Mouse (Mus musculus): ENCODE results near the gene Cdt1. TPM values are rescaled to one million over a fixed set of nuclear protein-coding genes. Genes with fewer than 3 reads are reported as not detected.
"Not testable (repeated sequence)": the region's sequence is repeated elsewhere in the genome, so short reads cannot be mapped to it uniquely, and the experiment has no call there.

Cdt1 gene
- polyA plus RNA-seq, 1 experiment from 2014 or later = 59.6 TPM

DNA sequence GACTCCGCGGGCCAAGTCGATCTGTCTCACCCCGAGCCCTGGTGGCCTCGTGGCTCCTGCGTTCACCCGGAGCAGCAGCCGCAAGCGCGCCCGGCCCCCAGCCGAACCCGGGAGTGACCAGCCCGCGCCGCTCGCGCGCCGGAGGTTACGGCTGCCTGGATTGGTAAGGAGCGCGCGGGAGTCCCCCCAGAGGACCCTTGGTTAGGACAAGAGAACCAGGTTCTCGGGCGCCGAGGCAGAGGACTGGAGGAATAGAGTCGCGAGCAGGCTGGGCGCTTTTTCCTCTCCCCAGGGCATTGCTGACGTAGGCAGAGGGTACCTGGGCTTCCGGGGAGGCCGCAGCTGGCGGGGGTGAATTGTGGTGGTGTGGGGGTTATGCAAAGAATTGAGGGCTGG, 292 bp downstream of the Cdt1 start:
- WGBS = under 1% methylated on average over 34 of the region's 34 CpGs
- peaks cover 24% of the 10 kb centered on the region for H3K36me3 ChIP-seq (ENCODE audit: control insufficient read depth, insufficient read depth, low read length)
- H3K4me1 ChIP-seq (replicated peaks; ENCODE audit: control insufficient read depth, insufficient read depth, low read length) = peaks cover 17% of the 10 kb centered on the region; the same call in 1 of the 2 replicates
- no peaks in the 10 kb centered on the region for H3K9me3 ChIP-seq (ENCODE audit: control insufficient read depth, low read length)
- no peaks in the 10 kb centered on the region for H3K27me3 ChIP-seq (ENCODE audit: control insufficient read depth, insufficient read depth, low read length)
- DNase-seq (ENCODE audit: low spot score) = no peak
- H3K9ac ChIP-seq (ENCODE audit: low read length) = peak overlapping the region; percentile 94
- H3K27ac ChIP-seq (ENCODE audit: low read depth, low read length) = peak overlapping the region; percentile 85
- peak overlapping the region; percentile 83 for H3K4me3 ChIP-seq (ENCODE audit: low read depth, low read length)
- ATAC-seq (replicated peaks; ENCODE audit: low FRiP score) = peak; percentile 60
- peak overlapping the region; percentile 88 for H3K4me2 ChIP-seq (ENCODE audit: low read depth, low read length, severe bottlenecking)

DNA sequence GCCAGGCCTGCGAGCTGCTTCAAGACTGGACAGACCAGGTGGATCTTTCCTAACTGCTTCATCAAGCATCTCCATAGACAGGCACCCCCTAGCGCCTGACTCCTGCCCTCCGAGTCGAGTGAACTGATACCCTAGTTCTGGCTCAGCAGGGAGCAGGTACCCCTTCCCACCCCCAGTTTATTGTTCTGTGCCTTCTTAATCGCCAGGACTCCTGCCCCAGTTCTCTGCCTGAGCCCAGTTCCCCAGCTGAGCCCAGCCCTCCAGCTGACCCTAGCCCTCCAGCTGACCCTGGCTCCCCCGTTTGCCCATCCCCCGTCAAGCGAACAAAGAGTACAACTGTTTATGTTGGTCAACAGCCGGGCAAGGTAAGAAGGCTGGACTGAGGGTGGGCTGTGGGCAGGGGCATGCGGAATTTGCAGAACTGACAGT, 1.1 kb downstream of the Cdt1 start:
- no peak overlapping the region for H3K27ac ChIP-seq (ENCODE audit: low read depth, low read length)

DNA sequence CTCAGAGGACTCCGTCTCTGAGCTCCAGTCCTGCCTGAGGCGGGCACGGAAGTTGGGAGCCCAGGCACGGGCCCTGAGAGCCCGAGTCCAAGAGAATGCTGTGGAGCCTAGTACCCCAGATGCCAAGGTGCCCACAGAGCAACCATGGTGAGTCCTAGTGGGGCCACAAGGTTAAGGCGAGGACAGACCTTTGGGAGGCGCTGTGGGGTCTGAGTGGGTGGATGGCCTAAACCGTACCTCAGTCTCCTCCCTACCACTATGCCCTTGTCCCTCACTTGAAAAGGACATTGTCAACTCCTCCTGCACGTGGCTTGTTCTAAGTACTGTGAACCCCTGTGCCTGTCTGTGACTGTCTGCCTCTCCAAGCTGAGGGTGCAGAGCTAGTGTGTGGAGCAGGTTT, 1.5 kb downstream of the Cdt1 start:
- Histone ChIP-seq H3K27me3 (ENCODE audit: control insufficient read depth, insufficient read depth, low read length) (no peaks in the 10 kb centered on the region), H3K9me3 (ENCODE audit: control insufficient read depth, low read length) (no peaks in the 10 kb centered on the region), H3K4me3 (ENCODE audit: low read depth, low read length) (peak overlapping the region; percentile 83), H3K4me1 (replicated peaks; ENCODE audit: control insufficient read depth, insufficient read depth, low read length) (peaks cover 17% of the 10 kb centered on the region; the same call in 1 of the 2 replicates), H3K4me2 (ENCODE audit: low read depth, low read length, severe bottlenecking) (peak overlapping the region; percentile 88), H3K27ac (ENCODE audit: low read depth, low read length) (no peak overlapping the region), H3K36me3 (ENCODE audit: control insufficient read depth, insufficient read depth, low read length) (peaks cover 24% of the 10 kb centered on the region), H3K9ac (ENCODE audit: low read length) (peak overlapping the region; percentile 94)
- WGBS = 67% methylated on average over 9 of the region's 9 CpGs
- DNase-seq (ENCODE audit: low spot score) (no peak), ATAC-seq (replicated peaks; ENCODE audit: low FRiP score) (no peak)

More for the DNA sequence above, 1.1 kb downstream of the Cdt1 start:
- DNase-seq (ENCODE audit: low spot score) (no peak), ATAC-seq (replicated peaks; ENCODE audit: low FRiP score) (no peak)
- H3K27me3 ChIP-seq (ENCODE audit: control insufficient read depth, insufficient read depth, low read length) = no peaks in the 10 kb centered on the region
- peaks cover 24% of the 10 kb centered on the region for H3K36me3 ChIP-seq (ENCODE audit: control insufficient read depth, insufficient read depth, low read length)
- H3K4me1 ChIP-seq (replicated peaks; ENCODE audit: control insufficient read depth, insufficient read depth, low read length) = peaks cover 17% of the 10 kb centered on the region; the same call in 1 of the 2 replicates
- H3K4me3 ChIP-seq (ENCODE audit: low read depth, low read length) = peak overlapping the region; percentile 83
- 8% methylated on average over 10 of the region's 10 CpGs for WGBS
- peak overlapping the region; percentile 94 for H3K9ac ChIP-seq (ENCODE audit: low read length)
- H3K9me3 ChIP-seq (ENCODE audit: control insufficient read depth, low read length) = no peaks in the 10 kb centered on the region
- H3K4me2 ChIP-seq (ENCODE audit: low read depth, low read length, severe bottlenecking) = peak overlapping the region; percentile 88

DNA sequence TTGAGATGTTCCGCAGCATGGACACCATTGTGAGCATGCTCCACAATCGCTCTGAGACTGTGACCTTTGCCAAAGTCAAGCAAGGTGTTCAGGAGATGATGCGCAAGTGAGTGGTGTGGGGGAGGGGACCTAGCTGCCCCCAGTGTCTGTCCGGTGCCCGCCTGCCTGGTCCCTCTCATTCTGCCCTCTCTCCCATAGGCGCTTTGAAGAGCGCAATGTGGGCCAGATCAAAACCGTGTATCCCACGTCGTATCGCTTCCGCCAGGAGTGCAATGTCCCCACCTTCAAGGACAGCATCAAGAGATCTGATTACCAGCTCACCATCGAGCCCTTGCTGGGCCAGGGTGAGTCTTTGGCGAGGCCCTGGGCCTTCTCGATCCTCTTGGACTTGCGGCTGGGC, 2.2 kb downstream of the Cdt1 start:
- Histone ChIP-seq H3K9me3 (ENCODE audit: control insufficient read depth, low read length) (no peaks in the 10 kb centered on the region), H3K9ac (ENCODE audit: low read length) (no peak overlapping the region), H3K36me3 (ENCODE audit: control insufficient read depth, insufficient read depth, low read length) (peaks cover 24% of the 10 kb centered on the region), H3K27ac (ENCODE audit: low read depth, low read length) (no peak overlapping the region), H3K4me3 (ENCODE audit: low read depth, low read length) (no peak overlapping the region), H3K27me3 (ENCODE audit: control insufficient read depth, insufficient read depth, low read length) (no peaks in the 10 kb centered on the region), H3K4me2 (ENCODE audit: low read depth, low read length, severe bottlenecking) (0 out of 2 replicates have a peak overlapping the region, but pooled peaks have one; percentile 88), H3K4me1 (replicated peaks; ENCODE audit: control insufficient read depth, insufficient read depth, low read length) (peaks cover 20% of the 10 kb centered on the region; the same call in 1 of the 2 replicates)
- DNase-seq (ENCODE audit: low spot score) = no peak
- ATAC-seq (replicated peaks; ENCODE audit: low FRiP score) = no peak
- WGBS = 96% methylated on average over 16 of the region's 16 CpGs

DNA sequence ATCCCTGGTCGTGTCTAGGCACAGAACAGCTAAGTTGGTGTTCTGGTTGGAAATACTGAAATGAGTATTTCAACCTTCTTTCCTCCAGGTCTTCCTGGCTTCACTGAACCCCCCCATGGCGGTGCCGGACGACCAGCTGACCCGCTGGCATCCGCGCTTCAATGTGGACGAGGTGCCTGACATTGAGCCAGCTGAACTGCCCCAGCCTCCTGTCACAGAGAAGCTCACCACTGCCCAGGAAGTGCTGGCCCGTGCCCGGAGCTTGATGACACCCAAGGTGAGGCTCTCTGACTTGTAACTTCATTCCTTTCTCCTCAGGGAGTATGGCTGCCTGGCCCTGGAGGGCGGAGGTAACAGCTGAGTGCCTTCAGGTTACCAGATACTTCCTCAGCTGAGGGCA, 3.3 kb downstream of the Cdt1 start:
- no peak overlapping the region for H3K4me3 ChIP-seq (ENCODE audit: low read depth, low read length)
- no peak for DNase-seq (ENCODE audit: low spot score)
- no peaks in the 10 kb centered on the region for H3K9me3 ChIP-seq (ENCODE audit: control insufficient read depth, low read length)
- H3K4me2 ChIP-seq (ENCODE audit: low read depth, low read length, severe bottlenecking) = no peak overlapping the region
- ATAC-seq (replicated peaks; ENCODE audit: low FRiP score) = no peak
- H3K27me3 ChIP-seq (ENCODE audit: control insufficient read depth, insufficient read depth, low read length) = no peaks in the 10 kb centered on the region
- H3K36me3 ChIP-seq (ENCODE audit: control insufficient read depth, insufficient read depth, low read length) = peaks cover 24% of the 10 kb centered on the region
- peaks cover 26% of the 10 kb centered on the region; the same call in 1 of the 2 replicates for H3K4me1 ChIP-seq (replicated peaks; ENCODE audit: control insufficient read depth, insufficient read depth, low read length)
- no peak overlapping the region for H3K27ac ChIP-seq (ENCODE audit: low read depth, low read length)
- no peak overlapping the region for H3K9ac ChIP-seq (ENCODE audit: low read length)
- 93% methylated on average over 11 of the region's 11 CpGs for WGBS

DNA sequence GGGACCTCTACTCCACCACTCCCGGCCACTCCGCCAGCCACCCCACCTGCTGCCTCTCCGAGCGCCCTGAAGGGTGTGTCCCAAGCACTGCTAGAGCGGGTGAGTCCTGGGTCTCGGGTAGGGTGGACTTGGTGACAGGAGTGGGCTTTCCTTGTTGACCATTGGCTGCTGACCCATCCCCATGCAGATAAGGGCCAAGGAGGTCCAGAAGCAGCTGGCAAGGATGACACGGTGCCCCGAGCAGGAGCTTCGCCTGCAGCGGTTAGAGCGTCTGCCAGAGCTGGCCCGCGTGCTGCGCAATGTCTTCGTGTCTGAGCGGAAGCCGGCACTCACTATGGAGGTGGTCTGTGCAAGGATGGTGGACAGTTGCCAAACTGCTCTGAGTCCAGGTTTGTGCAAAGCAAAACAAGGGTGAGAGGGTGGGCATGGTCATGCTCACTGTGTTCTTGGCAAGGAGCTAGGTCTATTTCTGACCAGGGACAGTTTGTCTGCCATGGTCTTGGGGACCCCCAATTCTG, 4.0 kb downstream of the Cdt1 start:
- Histone ChIP-seq H3K4me2 (ENCODE audit: low read depth, low read length, severe bottlenecking) (no peak overlapping the region), H3K9me3 (ENCODE audit: control insufficient read depth, low read length) (no peaks in the 10 kb centered on the region), H3K36me3 (ENCODE audit: control insufficient read depth, insufficient read depth, low read length) (peaks cover 24% of the 10 kb centered on the region), H3K27me3 (ENCODE audit: control insufficient read depth, insufficient read depth, low read length) (no peaks in the 10 kb centered on the region), H3K4me3 (ENCODE audit: low read depth, low read length) (no peak overlapping the region), H3K27ac (ENCODE audit: low read depth, low read length) (no peak overlapping the region), H3K4me1 (replicated peaks; ENCODE audit: control insufficient read depth, insufficient read depth, low read length) (peaks cover 24% of the 10 kb centered on the region; the same call in 1 of the 2 replicates), H3K9ac (ENCODE audit: low read length) (no peak overlapping the region)
- WGBS = 96% methylated on average over 17 of the region's 17 CpGs
- ATAC-seq (replicated peaks; ENCODE audit: low FRiP score) = no peak
- DNase-seq (ENCODE audit: low spot score) = no peak

DNA sequence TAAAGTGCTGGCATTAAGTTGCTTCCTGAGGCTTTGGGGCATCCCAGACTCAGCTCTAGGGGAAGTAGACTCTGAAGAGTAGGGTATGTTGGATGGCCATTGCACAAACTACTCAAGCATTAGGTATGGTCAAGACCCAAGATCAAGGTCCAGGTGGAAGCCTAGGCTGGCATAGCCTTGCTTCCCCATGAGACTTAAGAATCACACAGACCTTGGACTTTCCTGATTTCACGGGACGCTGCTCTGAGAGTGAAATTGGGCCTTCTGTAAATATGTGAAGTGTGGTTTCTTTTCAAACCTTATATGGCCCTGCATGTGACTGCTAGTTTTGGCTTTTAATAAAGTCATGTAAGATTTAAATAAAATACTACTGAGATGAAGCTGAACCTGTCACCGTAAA, 4.9 kb downstream of the Cdt1 start:
- Histone ChIP-seq H3K9ac (ENCODE audit: low read length) (no peak overlapping the region), H3K27me3 (ENCODE audit: control insufficient read depth, insufficient read depth, low read length) (no peaks in the 10 kb centered on the region), H3K4me3 (ENCODE audit: low read depth, low read length) (no peak overlapping the region), H3K9me3 (ENCODE audit: control insufficient read depth, low read length) (no peaks in the 10 kb centered on the region), H3K4me2 (ENCODE audit: low read depth, low read length, severe bottlenecking) (no peak overlapping the region), H3K36me3 (ENCODE audit: control insufficient read depth, insufficient read depth, low read length) (peaks cover 24% of the 10 kb centered on the region), H3K27ac (ENCODE audit: low read depth, low read length) (no peak overlapping the region), H3K4me1 (replicated peaks; ENCODE audit: control insufficient read depth, insufficient read depth, low read length) (peaks cover 24% of the 10 kb centered on the region; the same call in 1 of the 2 replicates)
- DNase-seq (ENCODE audit: low spot score) (no peak), ATAC-seq (replicated peaks; ENCODE audit: low FRiP score) (no peak)
- 89% methylated on average over 3 of the region's 3 CpGs for WGBS

DNA sequence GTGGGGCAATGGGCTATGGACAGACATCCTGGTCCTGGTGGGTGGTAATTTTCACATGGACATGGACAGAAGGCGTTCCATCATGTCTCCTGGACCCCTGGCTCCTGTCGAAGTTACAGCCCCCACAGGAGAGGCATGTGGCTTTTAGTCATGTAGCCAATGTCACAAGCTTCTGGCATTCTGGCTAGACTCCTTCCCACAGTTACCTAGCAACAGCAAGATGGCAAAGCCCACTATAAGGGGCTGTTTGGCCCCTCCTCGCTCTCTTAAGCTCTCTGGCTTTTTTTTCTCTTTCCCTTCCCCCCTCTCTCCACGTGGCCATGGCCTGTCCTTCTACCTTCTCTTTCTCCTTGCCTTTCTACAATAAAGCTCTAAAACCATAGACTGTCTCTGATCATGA, 5.4 kb downstream of the Cdt1 start:
- ATAC-seq (replicated peaks; ENCODE audit: low FRiP score); H3K4me2 ChIP-seq (ENCODE audit: low read depth, low read length, severe bottlenecking); H3K9ac ChIP-seq (ENCODE audit: low read length); H3K9me3 ChIP-seq (ENCODE audit: control insufficient read depth, low read length); H3K27me3 ChIP-seq (ENCODE audit: control insufficient read depth, insufficient read depth, low read length); DNase-seq (ENCODE audit: low spot score); H3K4me3 ChIP-seq (ENCODE audit: low read depth, low read length): not testable (repeated sequence)
- WGBS = 40% methylated on average over 4 of the region's 4 CpGs
- Histone ChIP-seq H3K27ac (ENCODE audit: low read depth, low read length) (0 out of 2 replicates have a peak overlapping the region, but pooled peaks have one; percentile 12), H3K36me3 (ENCODE audit: control insufficient read depth, insufficient read depth, low read length) (peaks cover 24% of the 10 kb centered on the region), H3K4me1 (replicated peaks; ENCODE audit: control insufficient read depth, insufficient read depth, low read length) (peaks cover 24% of the 10 kb centered on the region; the same call in 1 of the 2 replicates)

DNA sequence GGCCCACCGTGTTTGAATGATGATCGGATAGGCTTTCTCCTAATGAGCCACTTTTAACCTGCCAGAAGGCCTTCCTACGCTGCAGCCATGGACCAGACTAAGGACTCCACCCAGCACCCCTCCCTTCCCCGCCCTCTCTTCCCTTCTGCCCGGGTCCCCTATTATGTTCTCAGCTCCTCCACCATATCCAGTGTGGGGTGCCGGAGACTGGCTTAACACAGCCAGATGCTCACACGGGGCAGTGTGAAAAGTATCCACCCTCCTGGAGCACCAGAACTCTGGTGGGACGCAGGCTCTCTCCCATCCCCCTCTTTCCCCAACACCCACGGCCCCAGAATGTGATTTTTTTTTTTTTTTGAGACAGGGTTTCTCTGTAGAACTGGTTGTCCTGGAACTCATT, 5.8 kb downstream of the Cdt1 start:
- DNase-seq (ENCODE audit: low spot score) = no peak
- 53% methylated on average over 9 of the region's 9 CpGs for WGBS
- H3K36me3 ChIP-seq (ENCODE audit: control insufficient read depth, insufficient read depth, low read length) = peaks cover 24% of the 10 kb centered on the region

More for the DNA sequence above, 5.8 kb downstream of the Cdt1 start:
- no peak for ATAC-seq (replicated peaks; ENCODE audit: low FRiP score)
- H3K4me3 ChIP-seq (ENCODE audit: low read depth, low read length) = no peak overlapping the region
- 0 out of 2 replicates have a peak overlapping the region, but pooled peaks have one; percentile 12 for H3K27ac ChIP-seq (ENCODE audit: low read depth, low read length)
- H3K27me3 ChIP-seq (ENCODE audit: control insufficient read depth, insufficient read depth, low read length) = no peaks in the 10 kb centered on the region
- no peaks in the 10 kb centered on the region for H3K9me3 ChIP-seq (ENCODE audit: control insufficient read depth, low read length)
- H3K9ac ChIP-seq (ENCODE audit: low read length) = no peak overlapping the region
- H3K4me2 ChIP-seq (ENCODE audit: low read depth, low read length, severe bottlenecking) = no peak overlapping the region
- H3K4me1 ChIP-seq (replicated peaks; ENCODE audit: control insufficient read depth, insufficient read depth, low read length) = peaks cover 24% of the 10 kb centered on the region; the same call in 1 of the 2 replicates

Measured in forebrain, embryonic 11.5 days (tissue).